Mouse (Mus musculus): ENCODE measurements around the gene Cfap97d2. TPM values are rescaled to one million over a fixed set of nuclear protein-coding genes. Genes with fewer than 3 reads are reported as not detected.

Cfap97d2 gene
- polyA plus RNA-seq, 1 experiment: 0.11 TPM

DNA sequence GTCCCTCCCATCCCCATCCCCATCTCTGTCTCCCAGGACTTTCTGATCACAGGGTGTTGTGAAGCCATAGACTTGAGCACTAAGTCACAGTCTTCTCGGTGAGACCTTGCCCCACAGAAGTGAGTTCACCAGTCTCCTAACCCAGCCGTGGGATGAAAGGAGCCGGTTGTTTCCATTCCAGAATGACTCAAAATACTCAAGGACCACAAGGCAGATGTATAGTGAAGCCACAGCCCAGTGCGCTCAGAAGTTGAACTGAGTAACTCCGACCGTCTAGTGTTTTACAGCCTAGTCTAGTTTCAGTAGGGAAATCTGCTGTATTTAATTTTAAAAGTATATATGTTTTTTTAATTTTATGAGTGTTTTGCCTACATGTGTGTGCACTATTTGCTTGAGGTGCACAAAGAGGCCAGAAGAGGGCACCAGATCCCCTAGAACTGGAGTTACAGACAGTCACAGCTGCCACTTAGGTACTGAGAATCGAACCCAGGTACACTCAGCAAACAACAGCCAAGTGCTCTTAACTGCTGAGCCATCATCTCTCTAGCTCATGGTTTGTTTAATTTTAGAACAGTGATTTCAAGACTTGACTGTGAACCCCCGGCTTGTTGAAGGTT, 18.5 kb upstream of the Cfap97d2 start:
- no peak for DNase-seq (ENCODE audit: low spot score)

DNA sequence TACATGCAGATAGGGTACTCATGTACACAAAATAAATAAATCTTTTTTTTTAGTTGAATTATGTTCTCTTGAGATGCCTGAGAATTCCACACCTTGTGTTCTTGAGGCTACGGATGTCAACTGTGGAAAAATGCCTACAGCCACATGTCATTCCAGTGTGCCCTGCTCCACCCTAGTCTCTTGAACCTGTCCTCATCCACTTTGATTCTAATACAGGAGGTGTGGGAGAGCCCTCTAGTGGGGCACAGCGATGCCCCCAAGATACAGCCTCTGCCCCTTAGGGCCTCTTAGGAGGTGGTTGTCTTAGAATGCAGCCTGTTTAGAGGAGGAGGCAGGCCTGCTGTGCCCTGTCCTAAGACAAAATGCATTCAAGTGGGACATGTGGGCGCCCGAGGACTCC, 17.7 kb upstream of the Cfap97d2 start:
- no peak for DNase-seq (ENCODE audit: low spot score)

DNA sequence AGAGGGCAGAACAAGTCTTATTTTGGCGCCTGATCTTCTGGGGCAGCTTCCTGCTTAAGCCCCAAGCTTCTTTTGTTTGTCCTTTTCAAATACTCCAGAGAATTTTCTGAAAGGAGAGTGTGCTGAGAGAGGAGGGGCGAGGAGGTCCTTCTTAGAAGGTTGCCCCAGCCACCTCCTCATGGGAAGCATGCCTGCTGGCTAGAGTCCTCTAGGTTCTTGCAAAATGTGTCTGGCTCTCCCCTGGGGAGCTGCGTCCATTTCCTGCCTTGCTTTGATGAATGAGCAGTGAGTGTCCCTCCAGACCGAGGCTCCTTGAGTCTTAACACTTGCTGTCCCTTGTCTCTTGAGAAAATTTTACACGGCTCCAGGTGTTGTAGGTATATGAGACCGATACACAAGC, 17.2 kb upstream of the Cfap97d2 start:
- DNase-seq (ENCODE audit: low spot score): no peak

DNA sequence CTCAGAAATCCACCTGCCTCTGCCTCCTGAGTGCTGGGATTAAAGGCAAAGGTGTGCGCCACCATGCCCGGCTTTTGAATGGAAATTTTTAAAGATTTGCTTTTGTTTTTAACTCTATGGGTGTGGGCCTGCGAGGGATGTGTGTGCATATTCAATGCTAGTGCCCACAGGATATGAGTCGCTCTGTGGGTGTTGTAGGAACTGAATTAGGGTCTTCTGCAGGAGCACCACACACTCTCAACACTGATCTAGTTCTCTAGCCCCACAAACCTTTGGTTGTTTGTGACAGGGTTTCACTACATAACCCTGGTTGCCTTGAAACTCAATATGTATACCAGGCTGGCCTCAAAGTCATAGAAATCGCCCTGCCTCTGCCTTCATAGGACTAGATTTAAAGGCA, 16.4 kb upstream of the Cfap97d2 start:
- no peak for DNase-seq (ENCODE audit: low spot score)

DNA sequence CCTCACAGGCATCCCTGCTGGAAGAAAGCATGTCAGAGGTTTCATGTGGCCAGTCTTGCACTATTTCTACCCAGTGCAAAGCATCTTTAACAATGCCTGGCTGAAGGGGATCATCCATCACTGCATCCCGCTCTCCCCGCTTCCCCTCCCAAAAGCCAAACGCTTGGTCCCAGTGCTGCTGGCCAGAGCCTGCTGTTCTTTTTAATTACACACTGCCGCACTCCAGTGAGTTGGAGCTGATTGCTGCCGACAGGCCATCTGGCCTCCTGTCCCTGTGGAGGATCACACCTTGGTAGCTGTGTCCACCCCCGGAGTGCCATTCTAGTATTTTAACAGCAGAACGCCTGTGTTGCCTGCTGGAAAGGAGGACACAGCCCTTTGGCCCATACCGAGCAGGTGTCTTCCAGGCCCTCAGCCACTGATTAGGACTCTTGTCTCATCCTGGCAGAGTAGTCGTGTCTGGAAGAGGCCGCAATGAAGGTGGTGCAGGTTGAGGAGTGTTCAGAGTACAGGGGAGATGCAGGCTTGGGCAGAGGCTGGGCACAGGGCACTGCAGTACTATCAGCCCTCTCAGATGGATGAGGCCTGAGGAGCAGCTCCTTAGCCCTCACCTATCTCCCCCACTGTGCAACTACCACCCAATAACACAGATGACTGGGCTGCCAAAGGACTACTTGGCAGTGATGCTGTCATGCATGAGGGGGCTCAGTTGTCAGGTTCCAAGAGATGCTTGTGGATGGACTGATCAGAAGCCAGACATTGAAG, 13.2 kb upstream of the Cfap97d2 start:
- no peak for DNase-seq (ENCODE audit: low spot score)

DNA sequence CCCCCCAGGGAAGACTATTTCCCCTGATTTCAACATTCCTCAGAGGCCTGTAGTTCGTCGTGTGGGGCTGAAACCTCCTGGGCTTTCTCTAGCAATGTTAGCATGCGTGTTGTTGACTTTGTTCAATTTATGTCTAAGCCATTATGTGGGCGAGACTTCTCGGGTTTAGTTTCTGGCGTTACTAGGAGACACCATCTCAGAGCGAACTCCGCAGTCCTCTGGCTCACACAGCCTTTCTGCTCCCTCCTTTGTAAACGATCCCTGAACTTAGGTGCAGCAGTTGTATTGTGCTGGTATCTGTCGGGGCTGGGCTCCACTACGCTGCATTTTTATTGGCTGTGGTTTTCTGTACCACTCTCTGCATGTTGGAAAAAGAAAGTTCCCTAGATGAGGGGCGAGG, 11.0 kb upstream of the Cfap97d2 start:
- no peak for DNase-seq (ENCODE audit: low spot score)

DNA sequence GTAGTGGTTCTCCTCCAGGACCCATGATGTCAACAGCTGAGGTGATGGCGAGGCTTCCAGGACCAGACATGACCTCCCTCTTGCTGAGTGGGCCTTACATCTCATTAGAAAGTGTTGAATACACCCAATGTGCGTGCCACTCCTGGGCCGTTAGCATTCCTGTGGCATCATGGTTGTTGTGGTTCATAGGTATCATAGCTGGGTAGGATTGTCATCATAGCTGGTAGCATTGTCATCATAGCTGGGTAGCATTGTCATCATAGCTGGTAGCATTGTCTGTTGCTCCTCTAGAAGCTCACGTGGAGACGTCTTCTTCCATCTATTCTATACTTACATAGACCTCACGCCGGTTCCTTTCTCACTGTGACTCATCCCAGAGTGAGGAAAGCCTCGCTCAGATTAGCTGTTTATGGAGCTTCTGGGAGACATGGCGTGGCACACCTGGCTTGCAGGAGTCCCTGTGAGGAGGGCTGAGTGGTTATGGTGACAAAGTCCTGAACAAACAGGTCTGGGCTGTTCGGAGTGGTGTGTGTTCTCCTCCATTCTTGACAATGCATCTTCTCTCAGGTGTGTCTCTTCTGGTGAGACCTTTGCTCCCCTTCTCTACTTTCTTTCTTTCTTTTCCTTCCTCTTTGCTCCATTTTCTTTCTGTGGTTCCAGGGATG, 10.4 kb upstream of the Cfap97d2 start:
- DNase-seq (ENCODE audit: low spot score): no peak

DNA sequence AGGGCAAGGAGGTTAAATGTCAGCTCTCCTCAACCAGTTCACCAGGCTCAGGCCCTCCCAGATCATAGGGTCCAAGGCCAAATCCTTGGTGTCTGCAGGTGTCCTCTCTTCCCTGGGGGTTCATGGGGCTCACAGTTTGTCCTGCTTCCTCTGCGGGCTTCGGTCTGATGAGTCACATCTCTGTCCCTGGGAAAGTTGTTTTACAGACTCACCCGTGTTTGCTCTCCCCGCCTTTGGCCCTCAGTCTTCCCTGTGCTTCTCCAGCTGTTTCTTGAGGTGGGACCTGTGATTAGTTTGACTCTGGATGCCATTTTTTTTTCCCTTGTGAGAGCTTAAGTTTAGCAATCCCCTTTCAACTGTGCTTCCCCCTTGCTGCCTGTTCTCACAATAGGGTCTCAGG, 9.5 kb upstream of the Cfap97d2 start:
- DNase-seq (ENCODE audit: low spot score): no peak

DNA sequence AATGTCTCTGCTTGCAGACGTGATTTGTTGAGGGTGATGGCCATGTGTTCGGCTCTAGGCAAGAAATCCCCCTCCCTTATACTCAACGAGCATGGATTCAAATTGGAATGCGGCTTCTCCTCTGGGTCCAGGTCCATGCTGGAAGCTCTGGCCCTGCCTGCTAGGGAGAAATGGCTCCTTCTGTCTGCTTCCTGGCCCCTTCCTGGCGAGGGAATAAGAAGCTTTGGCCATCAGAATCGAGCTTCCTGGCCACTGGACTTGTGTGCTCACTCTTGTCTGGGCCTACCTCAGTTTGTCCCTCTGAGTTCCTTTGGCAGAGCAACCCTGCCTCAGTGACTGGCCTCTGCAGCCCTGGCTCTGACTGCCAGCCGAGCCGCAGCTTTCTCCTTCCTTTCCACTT, 8.5 kb upstream of the Cfap97d2 start:
- DNase-seq (ENCODE audit: low spot score): no peak

DNA sequence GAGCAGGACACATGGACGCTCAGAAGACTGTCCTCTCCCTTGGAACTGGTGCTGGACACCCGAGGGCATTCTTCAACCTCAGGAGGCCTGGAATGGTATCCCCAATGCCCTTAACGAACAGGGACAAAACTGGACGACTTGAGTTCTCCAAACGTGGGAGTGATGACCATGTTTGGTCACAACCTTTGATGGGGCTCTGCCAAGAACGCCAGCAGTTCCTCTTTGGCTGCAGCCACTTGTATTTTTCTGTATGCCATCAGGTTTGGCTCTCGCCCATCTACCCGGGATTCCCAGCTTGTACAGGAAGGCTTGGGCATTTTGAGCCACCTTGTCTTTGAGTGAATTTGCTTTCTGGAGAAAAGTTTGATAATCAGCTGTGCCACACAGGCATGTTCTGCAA, 8.0 kb upstream of the Cfap97d2 start:
- no peak for DNase-seq (ENCODE audit: low spot score)

DNA sequence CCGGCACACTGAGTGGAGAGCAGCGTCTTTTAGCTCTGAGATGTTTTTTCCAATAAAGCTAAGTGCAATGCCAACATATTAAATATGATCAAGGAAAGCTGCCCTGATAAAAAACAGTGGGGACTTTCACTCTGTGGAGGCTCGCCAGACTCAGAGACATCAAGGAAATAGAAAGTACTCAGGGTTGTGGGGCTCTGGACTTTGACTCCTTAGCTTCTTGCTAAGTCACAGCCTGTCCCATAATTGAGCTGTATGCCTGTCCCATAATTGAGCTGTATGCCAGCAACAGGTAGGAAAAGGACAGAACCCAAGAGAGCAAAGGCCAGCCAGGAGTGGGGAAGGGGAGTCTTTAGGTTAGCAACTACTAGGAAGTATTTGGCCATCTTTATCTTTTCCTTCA, 7.4 kb upstream of the Cfap97d2 start:
- no peak for DNase-seq (ENCODE audit: low spot score)

DNA sequence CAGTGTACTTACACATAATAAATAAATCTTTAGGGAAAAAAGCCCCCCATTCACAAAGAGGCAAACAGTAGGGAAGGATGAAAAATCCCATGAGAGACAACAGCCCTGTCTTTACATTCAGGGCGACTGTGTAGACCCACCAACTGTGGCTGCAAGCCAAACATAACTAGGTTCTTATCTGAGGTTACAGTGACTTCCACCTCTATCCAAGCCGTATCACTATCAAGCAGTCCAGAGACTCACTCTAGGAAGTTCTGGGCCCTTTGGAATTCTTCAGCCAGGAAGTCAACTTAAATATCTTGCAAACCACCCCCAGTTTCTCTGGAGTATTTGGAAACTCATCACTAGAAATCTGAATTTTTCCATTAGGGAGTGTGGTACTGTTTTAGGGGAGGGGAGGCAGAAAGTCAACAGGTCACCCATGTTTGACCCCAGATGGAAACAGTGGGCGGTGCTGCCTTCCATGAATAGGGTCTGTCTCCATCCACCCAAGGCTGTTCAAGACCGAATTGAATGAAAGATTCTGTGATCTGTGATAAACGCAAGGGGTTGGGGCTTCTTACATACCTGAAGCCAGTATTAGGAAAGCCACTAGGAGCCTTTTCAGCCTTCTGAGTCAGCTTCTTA, 6.3 kb upstream of the Cfap97d2 start:
- DNase-seq (ENCODE audit: low spot score): no peak

DNA sequence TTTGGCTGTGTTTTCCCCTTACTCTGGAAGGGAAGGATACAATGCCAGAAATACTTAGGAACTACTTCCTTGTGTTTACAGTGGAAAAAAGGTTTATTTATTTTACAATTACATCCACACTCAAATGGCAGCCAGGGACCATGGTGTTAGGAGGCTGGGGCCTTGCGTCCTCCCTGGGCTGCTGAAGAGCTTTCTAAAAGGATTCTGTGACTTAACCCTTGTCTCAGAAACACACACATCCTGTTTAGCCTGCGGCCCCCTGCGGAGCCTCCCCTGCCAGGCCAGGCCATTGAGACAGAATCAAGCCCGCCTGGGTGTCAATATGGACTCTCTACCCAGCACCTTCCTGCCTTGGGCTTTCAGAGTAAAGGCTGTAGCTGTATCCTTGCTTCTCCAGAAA, 2.9 kb upstream of the Cfap97d2 start:
- no peak for DNase-seq (ENCODE audit: low spot score)

DNA sequence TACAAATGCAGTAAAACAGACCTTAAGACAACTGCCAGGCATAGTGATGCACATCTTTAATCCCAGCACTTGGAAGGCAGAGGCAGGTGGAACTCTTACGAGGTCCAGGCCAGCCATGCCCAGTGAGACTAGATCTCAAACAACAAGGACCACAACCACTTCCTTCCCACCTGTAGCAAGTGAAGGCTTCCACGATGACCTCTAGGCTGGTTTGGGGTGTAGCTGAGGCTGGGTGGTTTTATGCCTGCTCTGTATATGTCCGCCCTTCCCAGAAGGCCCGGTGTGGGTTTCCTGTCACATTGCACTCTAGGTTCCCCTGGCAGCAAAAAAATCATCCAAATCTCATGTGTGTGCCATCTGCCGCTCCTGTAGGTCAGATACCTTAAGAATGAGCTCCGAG, 1.9 kb upstream of the Cfap97d2 start:
- no peak for DNase-seq (ENCODE audit: low spot score)

DNA sequence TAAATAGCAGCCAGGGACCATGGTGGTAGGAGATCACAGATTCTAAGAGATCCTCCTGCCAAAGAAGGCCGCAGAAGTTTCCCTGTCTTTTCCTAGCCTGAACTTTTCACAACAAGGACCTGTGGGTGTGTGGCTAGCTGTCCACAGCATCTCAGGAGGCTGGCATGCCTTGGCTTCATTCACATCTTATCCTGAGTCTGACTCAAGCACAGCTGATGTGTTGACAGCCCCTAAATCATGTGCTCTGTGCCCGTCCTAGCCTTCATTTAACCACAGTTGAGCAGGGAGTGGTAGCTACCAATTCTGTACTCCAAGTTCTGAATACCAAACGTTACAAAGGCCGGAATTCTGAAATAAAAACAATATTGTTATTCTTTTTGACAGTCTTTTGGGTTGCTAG, 1.4 kb upstream of the Cfap97d2 start:
- DNase-seq (ENCODE audit: low spot score): no peak

DNA sequence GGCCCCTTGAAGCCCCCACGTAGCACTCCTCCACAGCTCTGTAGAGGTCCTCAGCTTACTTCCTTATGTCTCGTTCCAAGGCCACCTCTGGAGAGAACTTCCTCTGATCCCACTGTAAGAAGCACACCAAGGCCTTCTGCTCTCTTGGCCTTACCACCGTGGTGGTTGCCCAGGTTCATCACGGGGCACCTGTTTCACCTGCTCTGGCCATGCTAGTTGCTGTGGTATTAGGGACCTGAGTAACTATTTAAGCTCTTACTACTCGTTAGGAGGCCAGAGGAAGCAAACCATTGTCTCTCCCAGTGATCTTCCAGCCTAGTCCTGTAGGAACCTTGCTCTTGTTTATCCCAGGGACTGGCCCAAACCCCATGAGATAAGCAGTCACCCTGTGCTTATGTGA, 1.2 kb downstream of the Cfap97d2 start:
- DNase-seq (ENCODE audit: low spot score): no peak

DNA sequence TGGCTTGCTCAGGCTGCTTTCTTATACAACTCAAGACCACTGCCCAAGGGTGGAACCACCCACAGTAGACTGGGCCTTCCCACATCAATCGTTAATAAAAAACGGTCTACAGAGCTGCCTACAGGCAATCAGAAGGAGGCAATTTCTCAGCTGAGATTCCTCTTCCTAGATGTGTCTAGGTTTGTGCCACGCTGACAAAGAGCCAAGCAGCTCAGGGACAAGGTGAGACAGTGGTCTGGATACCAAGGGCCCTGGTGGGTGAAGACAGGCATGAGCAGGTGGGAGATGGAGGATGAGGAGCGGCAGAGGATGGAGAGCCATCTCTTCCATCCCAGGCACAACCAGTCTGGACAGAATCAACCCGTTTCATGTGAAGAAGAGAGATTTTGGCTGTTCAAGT, 2.8 kb downstream of the Cfap97d2 start:
- DNase-seq (ENCODE audit: low spot score): no peak

DNA sequence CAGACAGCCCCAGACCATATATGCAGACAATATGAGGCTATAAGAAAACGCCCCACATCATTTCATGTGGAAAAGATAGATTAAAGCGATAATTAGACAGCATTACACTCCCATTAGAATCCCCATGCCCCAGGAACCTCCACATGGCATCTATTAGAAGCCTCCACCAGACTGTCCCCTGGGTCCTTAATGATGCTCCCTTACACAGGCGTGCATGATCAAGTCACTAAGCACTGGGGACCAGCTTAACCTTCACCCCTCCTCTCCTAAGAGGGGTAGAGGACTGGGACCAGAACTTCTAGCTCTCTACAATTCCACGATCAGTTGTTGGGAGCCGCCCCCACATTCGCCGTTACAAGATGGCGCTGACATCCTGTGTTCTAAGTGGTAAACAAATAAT, 13.3 kb downstream of the Cfap97d2 start:
- peak; percentile 1 for DNase-seq (ENCODE audit: low spot score)

DNA sequence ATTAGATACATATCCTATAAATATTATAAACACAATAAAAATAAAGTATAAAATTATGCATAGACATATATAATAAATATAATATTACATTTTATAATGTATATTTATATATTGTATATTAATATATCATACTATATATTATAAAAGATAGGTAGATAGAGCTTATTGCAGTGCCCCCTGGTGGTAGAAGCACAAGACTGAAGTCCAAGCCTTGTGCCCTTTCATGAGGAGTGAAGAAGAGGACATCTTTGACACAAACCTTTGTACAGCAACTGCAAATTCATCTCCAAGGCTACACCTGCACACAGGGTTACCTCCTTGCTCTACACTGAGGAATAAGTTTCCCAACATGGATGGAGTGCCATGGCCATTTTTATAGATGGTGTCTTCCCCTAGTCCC, 20.0 kb downstream of the Cfap97d2 start:
- DNase-seq (ENCODE audit: low spot score): no peak

DNA sequence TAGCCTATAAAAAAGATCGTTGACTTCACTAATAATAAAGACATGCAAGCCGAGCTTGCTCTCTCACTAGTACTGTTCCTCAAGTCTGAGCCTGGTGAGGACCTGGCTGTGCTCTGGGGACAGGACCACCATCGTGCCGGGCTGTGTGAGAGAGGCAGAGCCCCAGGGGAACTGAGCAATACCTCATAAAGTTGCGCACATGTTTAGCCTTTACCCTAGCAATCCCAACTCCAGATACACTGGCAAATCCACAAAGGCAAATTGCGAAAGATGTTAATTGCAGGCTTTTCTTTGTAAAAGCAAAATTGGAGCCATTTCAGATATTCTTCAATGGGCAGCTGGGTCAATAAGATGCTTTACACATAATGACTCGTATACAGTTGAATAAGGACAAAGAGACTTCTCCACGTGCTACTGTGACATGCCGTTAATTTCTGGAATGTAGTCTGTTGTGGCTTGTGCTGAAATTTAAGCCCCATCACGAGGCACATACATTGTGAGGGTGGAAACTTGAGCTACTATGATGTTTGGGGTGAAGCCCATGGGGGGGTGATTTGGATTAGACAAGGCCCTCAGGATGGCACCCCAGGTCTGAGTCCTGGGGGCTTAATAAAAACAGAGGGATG, 21.9 kb downstream of the Cfap97d2 start:
- no peak for DNase-seq (ENCODE audit: low spot score)

DNA sequence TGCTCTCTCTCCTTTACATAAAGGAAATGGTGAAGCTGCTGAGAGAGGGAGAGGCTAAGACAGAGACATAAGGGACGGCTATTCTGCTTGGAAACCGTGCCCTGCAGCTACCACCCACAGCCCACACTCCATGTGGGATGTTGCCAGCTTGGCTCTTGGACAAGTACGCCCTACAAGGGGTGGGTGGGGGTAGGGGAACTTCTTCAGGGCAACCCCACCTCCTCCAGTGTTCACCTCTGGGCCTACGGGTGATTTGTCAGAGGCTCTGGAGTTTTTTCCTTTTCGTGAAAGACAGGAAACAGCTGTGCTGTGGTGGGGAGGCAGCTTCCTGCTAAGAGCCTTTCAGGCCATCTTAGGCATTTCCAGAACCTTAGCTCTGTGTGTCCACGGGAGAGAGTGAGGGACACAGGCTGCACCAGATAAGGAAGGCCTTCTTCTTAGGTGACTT, 34.7 kb downstream of the Cfap97d2 start:
- no peak for DNase-seq (ENCODE audit: low spot score)
